Mouse (Mus musculus) stomach, embryonic 15.5 days (tissue): Measurements from ENCODE around the gene Ttpal. TPM values are rescaled to one million over a fixed set of nuclear protein-coding genes. Genes with fewer than 3 reads are reported as not detected.
"Not testable (repeated sequence)": the region's sequence is repeated elsewhere in the genome, so short reads cannot be mapped to it uniquely, and the experiment has no call there.

Experiments
- ATAC-seq: fragments of 200-750 bp; cut with Nextera tagmentation; 2 replicates; pipeline ENCODE4 v1.8.0; 2017; ENCODE audit warnings: low read depth, moderate number of reproducible peaks, moderate TSS enrichment; ENCODE audit not compliant: insufficient read depth, low FRiP score
- H3K27ac ChIP-seq: fragments of 300-500 bp; sonication (generic); 2 replicates; pipeline ENCODE4 v1.5.1; 2015; ENCODE audit warnings: mild to moderate bottlenecking, inconsistent platforms
- H3K27me3 ChIP-seq: fragments of 300-500 bp; sonication (generic); replicated peaks from 2 replicates; pipeline ENCODE4 v1.6.1; 2015; ENCODE audit warnings: inconsistent platforms
- H3K36me3 ChIP-seq: fragments of 300-500 bp; sonication (generic); 2 replicates; pipeline ENCODE4 v1.6.1; 2015; ENCODE audit warnings: inconsistent platforms
- H3K4me1 ChIP-seq: fragments of 300-500 bp; sonication (generic); 2 replicates; pipeline ENCODE4 v1.6.1; 2015; ENCODE audit warnings: inconsistent platforms
- H3K4me2 ChIP-seq: fragments of 300-500 bp; sonication (generic); 2 replicates; pipeline ENCODE4 v1.6.1; 2015; ENCODE audit warnings: mild to moderate bottlenecking, inconsistent platforms
- H3K4me3 ChIP-seq: fragments of 300-500 bp; sonication (generic); replicated peaks from 2 replicates; pipeline ENCODE4 v1.5.1; 2015; ENCODE audit warnings: inconsistent platforms
- H3K9ac ChIP-seq: fragments of 300-500 bp; sonication (generic); 2 replicates; pipeline ENCODE4 v1.6.1; 2015; ENCODE audit warnings: inconsistent platforms
- H3K9me3 ChIP-seq: fragments of 300-500 bp; sonication (generic); 2 replicates; pipeline ENCODE4 v1.6.1; 2016; ENCODE audit warnings: inconsistent platforms
- WGBS: fragments of 180-500 bp; shearing (Covaris S2); methylation state at CpG from one replicate; pipeline ENCODE4 v1.1.7; 2015; 5-methylcytosine and 5-hydroxymethylcytosine counted together
- polyA plus RNA-seq: library from polyadenylated mRNA; unstranded; fragments of >200 nt; fragmentation: Nextera tagmentation; extraction: Ambion mirVana; gene quantifications from 2 replicates; pipeline ENCODE4 v1.2.1, GENCODE M21; 2015

The Ttpal gene
- polyA plus RNA-seq, 1 experiment from 2014 or later = 26.2 TPM

DNA sequence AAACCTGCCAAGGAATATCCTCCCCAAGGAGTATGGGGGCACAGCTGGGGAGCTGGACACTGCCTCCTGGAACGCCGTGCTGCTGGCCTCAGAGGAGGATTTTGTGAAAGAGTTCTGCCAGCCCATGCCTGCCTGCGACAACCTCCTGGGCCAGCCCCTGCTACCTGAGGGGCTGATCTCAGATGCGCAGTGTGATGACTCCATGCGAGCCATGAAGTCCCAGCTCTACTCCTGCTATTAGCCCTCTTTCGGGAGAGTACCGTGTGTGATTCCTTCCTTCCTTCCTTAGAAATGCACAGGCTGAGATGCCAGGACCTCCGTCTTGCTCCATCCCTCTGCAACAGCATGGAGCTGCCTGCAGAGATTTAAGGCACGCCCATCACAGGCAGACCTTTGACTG, 13.3 kb downstream of the Ttpal start:
- ATAC-seq = no peak
- Histone ChIP-seq H3K27ac (no peak overlapping the region), H3K4me1 (no peaks in the 10 kb centered on the region), H3K9ac (no peak overlapping the region), H3K4me3 (no peak overlapping the region), H3K27me3 (no peaks in the 10 kb centered on the region), H3K4me2 (no peak overlapping the region), H3K36me3 (peaks cover 57% of the 10 kb centered on the region), H3K9me3 (no peaks in the 10 kb centered on the region)
- 91% methylated on average over 9 of the region's 9 CpGs for WGBS

DNA sequence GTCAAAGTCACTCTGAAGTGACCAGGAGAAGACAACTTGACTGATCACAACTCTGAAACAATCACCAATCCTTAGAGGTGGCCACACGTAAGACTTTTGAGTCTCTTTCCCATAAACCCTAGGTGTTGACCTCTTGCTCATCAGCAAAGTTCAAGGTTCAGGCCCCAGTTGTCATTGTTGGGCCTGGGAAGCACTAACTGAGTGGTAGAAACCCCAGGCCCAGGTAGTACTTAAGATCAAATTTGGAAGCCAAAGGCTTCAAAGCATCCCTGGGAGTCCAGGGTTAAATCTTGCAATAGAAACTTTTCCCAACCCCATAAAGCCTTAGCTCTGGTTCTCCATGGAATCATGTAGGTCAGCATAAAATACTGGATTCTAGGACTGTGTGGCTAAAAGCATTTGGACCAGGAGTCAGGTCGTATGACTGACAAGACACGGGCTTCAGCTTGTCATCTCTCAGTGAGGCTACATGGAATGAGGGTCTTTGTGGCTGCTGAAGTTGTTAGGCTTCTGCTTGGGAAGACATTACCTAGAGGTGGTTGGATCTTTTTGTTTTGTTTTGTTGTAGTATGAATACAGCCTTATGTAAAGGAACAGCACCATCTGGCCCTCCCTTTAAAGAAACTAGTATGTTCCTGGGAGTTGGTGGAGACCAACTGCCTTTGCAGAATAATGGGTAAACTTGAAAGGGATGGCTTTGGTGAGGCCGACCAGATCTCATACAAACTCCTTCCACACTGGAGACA, 14.0 kb downstream of the Ttpal start:
- no peak overlapping the region for H3K9ac ChIP-seq
- no peaks in the 10 kb centered on the region for H3K27me3 ChIP-seq
- whole genome bisulfite sequencing = 85% methylated on average over 4 of the region's 4 CpGs
- H3K4me1 ChIP-seq = no peaks in the 10 kb centered on the region
- H3K4me2 ChIP-seq = no peak overlapping the region
- H3K36me3 ChIP-seq = peaks cover 63% of the 10 kb centered on the region
- H3K27ac ChIP-seq = no peak overlapping the region
- ATAC-seq = no peak
- H3K4me3 ChIP-seq = no peak overlapping the region
- no peaks in the 10 kb centered on the region for H3K9me3 ChIP-seq

DNA sequence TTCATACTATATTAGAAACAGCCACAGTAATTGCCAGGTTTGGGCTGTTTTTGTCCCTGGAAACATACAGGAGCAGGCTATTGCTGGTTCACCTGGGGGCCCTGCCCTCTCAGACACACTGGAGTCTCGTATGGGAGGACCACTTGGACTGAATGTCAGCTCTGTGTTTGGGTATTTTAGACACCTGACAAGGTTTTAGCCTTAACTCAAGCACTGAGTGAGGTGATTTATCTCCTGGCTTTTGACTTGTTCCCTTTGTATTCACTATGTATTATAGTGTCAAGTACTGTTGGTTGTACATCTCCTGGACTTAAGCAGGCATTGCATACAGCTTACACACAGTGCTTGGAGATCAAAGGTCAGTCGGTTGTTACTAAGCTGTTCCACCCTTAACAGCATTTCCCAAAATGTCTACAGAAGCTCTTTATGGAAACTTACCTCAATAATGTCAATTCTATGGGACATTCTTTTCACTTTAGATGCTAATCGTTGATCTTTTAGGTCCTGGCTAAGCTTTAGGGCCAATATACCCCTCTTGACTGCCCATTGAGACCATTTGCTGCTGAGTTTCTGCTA, 14.6 kb downstream of the Ttpal start:
- Histone ChIP-seq H3K4me2 (no peak overlapping the region), H3K9me3 (no peaks in the 10 kb centered on the region), H3K4me1 (no peaks in the 10 kb centered on the region), H3K4me3 (no peak overlapping the region), H3K27me3 (no peaks in the 10 kb centered on the region), H3K36me3 (peaks cover 67% of the 10 kb centered on the region), H3K9ac (no peak overlapping the region), H3K27ac (no peak overlapping the region)
- no peak for ATAC-seq
- WGBS = 80% methylated on average over 3 of the region's 3 CpGs

DNA sequence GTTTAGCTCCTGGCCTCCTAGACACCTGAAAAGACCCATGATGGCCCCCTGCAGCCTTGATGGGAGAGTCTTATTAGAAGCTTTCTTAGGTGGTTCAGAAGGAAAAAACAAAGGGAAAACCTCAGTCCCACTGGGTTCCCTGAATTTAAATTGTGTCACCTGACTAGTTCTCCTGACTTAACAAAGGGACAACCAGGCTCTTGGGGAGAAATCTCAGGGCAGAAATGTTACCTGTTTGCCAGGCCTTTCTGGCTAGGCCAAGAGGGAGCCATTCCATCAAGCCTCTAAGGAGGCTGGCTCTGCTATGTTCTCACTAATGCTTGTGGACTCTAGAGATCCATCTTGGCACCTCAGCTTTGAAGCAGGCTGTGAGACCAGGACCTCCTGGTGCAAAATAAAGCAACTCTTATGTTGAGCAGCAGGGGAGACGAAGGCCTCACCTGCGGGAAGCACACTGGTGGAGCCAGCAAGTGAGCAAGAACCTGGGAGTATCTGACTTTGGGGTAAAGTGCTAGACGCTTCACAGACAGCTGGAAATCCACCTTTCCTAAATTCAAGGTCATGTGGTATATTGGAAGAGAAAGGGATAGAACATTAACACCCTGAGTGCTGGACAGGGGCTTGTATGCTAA, 15.2 kb downstream of the Ttpal start:
- Histone ChIP-seq H3K9me3 (no peaks in the 10 kb centered on the region), H3K9ac (no peak overlapping the region), H3K4me3 (no peak overlapping the region), H3K27ac (no peak overlapping the region), H3K27me3 (no peaks in the 10 kb centered on the region), H3K4me1 (no peaks in the 10 kb centered on the region), H3K4me2 (no peak overlapping the region), H3K36me3 (peaks cover 64% of the 10 kb centered on the region)
- ATAC-seq = no peak
- 78% methylated on average over 3 of the region's 3 CpGs for WGBS

DNA sequence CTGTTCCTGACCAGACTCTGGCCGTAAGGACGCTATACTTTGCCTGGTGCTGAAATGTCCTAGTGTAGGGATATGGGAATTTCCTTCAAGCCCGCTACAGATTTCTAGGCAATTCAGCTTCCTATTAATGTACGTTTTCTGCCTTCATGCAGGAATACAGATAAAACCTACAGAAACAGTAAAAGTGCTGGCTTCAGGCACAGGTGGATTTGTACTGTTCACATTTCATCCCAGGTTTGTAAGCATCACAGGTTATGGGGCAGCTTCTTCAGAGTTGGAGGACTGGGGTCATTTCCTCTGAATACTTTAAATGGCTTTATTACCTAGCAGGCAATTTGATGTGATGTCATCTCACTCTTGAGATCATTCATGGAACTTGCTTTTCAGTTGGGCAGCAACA, 15.8 kb downstream of the Ttpal start:
- Histone ChIP-seq H3K36me3 (peaks cover 62% of the 10 kb centered on the region), H3K9ac (no peak overlapping the region), H3K27ac (no peak overlapping the region), H3K4me1 (no peaks in the 10 kb centered on the region), H3K9me3 (no peaks in the 10 kb centered on the region), H3K27me3 (no peaks in the 10 kb centered on the region), H3K4me3 (no peak overlapping the region), H3K4me2 (no peak overlapping the region)
- WGBS = 88% methylated on average over 4 of the region's 4 CpGs
- ATAC-seq = no peak

DNA sequence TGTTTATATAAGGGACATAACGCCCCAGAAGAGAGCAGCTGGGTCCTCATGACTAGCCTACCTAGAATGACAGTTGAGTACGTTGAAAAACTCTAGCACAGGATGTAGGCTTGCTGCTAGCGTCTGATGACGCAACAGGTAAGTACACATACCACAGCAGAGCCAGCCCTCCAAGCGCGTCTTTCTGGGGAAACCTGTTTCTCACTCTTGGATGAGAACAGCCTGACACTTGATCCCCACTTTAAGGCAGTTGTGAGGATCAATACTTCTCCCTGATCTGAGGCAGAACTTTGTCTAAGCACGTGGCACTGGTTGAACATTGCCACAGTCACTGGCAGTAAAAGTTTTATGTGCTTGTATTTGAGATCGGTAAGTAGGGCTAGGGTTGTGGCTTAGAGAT, 18.3 kb downstream of the Ttpal start:
- H3K27ac ChIP-seq = no peak overlapping the region
- ATAC-seq = peak; percentile 61; the same call in 1 of the 2 replicates

DNA sequence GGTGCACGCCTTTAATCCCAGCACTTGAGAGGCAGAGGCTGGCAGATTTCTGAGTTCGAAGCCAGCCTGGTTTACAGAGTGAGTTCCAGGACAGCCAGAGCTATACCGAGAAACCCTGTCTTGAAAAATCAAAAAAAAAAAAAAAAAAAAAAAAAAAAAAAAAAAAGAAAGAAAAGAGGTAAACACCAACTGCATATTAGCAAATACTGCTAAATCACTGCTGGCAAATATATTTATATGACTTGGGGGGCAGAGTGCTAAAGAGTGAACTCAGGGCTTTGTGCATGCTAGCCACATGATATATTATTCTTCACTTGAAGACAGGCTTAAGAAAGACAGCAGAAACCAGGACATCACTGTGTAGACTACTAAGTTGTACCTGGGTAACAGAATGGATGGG, 19.3 kb downstream of the Ttpal start:
- not testable (repeated sequence) for H3K4me1 ChIP-seq, H3K4me2 ChIP-seq, H3K4me3 ChIP-seq, ATAC-seq, H3K27me3 ChIP-seq, H3K9me3 ChIP-seq, H3K27ac ChIP-seq, H3K9ac ChIP-seq
- H3K36me3 ChIP-seq = peaks cover 45% of the 10 kb centered on the region
- 93% methylated on average over 3 of the region's 3 CpGs for WGBS

More for the DNA sequence above, 18.3 kb downstream of the Ttpal start:
- no peaks in the 10 kb centered on the region for H3K27me3 ChIP-seq
- H3K4me1 ChIP-seq = no peaks in the 10 kb centered on the region
- H3K9me3 ChIP-seq = no peaks in the 10 kb centered on the region
- H3K9ac ChIP-seq = no peak overlapping the region
- H3K36me3 ChIP-seq = peaks cover 43% of the 10 kb centered on the region
- 65% methylated on average over 8 of the region's 8 CpGs for WGBS
- no peak overlapping the region for H3K4me2 ChIP-seq
- H3K4me3 ChIP-seq = no peak overlapping the region

DNA sequence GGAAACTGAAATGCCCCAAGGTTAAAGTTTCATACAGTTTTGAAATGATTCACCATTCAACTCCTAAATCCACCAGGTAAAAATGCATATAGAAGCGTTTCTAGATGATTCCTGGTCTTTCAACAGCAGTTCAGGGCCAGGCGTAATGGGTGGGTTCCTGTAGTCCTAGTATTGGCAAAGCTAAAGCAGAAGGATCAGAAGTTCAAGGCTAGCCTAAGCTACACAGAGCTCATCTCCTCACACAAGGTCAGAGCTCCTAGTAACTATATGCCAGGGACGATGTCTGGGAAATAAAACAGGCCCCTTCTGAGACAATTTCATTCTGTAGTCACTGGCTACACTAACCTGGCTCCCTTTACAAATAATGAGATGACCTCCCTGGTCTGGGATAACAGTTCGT, 29.1 kb downstream of the Ttpal start:
- H3K27ac ChIP-seq = no peak overlapping the region
- no peak overlapping the region for H3K9ac ChIP-seq
- no peaks in the 10 kb centered on the region for H3K4me1 ChIP-seq
- no peaks in the 10 kb centered on the region for H3K9me3 ChIP-seq
- no peak overlapping the region for H3K4me2 ChIP-seq
- 95% methylated on average over 4 of the region's 4 CpGs for WGBS
- peaks cover 56% of the 10 kb centered on the region for H3K36me3 ChIP-seq
- no peak for ATAC-seq
- no peaks in the 10 kb centered on the region for H3K27me3 ChIP-seq
- no peak overlapping the region for H3K4me3 ChIP-seq

DNA sequence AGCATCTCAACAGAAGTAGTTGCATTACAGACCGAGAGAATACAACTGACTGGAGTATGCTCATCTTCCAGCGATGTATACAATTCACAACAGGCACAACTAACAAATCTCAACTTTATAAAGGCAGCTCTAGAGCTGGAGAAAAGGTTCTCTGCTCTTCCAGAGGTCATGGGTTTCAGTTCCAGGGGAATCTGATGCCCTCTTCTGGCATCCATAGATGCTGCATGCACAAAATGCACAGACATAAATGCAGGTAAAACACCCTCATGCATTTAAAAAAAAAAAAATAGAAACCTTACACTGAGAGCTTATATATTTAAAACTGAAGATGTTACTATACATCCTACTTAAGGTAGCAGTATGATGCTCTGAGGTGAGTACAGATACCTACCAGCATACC, 29.6 kb downstream of the Ttpal start:
- 94% methylated on average over 2 of the region's 2 CpGs for WGBS
- Histone ChIP-seq H3K36me3 (peaks cover 51% of the 10 kb centered on the region), H3K27ac (no peak overlapping the region)

DNA sequence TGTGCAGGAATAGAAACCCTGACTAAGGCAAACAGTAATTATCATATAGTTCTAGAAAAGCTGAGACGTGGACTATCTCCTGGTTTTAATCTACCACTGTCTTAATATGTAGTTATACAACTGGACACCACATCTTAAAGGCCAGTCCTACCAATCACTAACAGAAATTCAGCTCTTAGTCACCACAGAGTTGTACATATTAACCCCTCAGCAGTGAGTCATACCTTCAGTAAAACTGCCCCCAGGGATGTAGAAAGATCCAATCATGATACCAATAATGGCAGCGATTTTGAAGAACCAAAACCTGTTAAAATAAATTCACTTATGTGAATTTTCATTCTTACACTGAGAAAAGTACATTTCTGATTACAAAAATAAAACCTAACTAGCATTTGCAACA, 32.1 kb downstream of the Ttpal start:
- H3K9ac ChIP-seq = no peak overlapping the region
- H3K9me3 ChIP-seq = no peaks in the 10 kb centered on the region
- H3K4me1 ChIP-seq = no peaks in the 10 kb centered on the region
- H3K36me3 ChIP-seq = peaks cover 37% of the 10 kb centered on the region
- no peaks in the 10 kb centered on the region for H3K27me3 ChIP-seq
- no peak for ATAC-seq
- H3K27ac ChIP-seq = no peak overlapping the region
- H3K4me3 ChIP-seq = no peak overlapping the region
- no peak overlapping the region for H3K4me2 ChIP-seq
- 89% methylated on average over 2 of the region's 2 CpGs for whole genome bisulfite sequencing

More for the DNA sequence above, 29.6 kb downstream of the Ttpal start:
- H3K4me3 ChIP-seq = no peak overlapping the region
- no peaks in the 10 kb centered on the region for H3K9me3 ChIP-seq
- no peak for ATAC-seq
- H3K4me1 ChIP-seq = no peaks in the 10 kb centered on the region
- no peak overlapping the region for H3K4me2 ChIP-seq
- no peaks in the 10 kb centered on the region for H3K27me3 ChIP-seq
- H3K9ac ChIP-seq = no peak overlapping the region

DNA sequence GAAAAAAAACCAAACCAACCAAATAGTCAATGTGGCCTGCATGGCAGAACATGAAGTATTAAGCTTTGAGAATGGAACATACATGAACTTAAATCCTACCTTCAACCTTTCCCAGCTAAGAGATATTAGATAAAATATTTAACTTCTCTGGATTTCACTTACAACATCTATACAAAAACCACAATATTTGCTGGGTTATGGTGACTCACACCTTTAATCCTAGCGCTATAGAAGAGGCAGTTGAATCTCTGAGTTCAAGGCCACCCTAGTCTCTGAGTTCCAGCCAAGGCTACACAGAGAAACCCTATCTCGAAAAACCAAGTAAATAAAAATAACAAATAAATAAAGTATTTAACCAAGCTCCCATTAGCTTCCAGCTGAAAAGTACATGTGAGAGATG, 33.9 kb downstream of the Ttpal start:
- ATAC-seq = no peak
- peaks cover 23% of the 10 kb centered on the region for H3K36me3 ChIP-seq
- no peak overlapping the region for H3K4me3 ChIP-seq
- H3K27ac ChIP-seq = no peak overlapping the region
- H3K9ac ChIP-seq = no peak overlapping the region
- no peaks in the 10 kb centered on the region for H3K9me3 ChIP-seq
- WGBS = 85% methylated on average over 2 of the region's 2 CpGs
- H3K4me2 ChIP-seq = no peak overlapping the region
- H3K27me3 ChIP-seq = no peaks in the 10 kb centered on the region
- 0 out of 2 replicates have a peak, but pooled peaks cover 5% of the 10 kb centered on the region for H3K4me1 ChIP-seq

DNA sequence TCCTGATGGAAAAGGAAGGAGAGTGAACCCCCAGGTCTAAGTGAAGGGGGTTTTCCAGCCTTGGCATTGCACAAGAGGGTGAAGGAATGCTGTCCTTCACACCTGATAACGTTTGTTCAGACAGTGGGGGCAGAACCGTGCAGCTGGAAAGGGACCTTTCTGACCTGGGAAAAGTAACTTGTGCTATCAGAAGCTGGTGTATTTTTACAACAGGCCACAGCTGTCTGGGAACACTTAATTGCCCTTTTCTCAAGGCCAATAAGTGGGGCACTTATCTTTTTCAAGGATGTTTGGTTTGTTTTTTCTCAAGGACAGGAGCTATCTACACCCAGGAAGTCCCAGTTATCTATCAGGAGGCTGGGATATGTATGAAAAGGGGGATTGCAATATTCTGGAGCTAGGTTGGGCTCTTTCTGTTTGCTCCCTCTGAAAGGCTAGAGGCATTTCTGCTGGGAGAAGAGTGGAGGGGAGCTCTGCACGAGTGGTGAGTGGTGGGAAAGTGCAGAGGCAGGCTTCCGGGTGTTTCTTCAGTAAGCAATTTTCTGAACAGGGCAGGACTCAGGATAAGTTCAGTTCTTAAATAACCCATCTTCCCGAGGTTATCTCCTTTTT, 35.6 kb downstream of the Ttpal start:
- H3K27ac ChIP-seq = peak overlapping the region; percentile 59; the same call in 1 of the 2 replicates
- no peak overlapping the region for H3K4me3 ChIP-seq
- no peak overlapping the region for H3K9ac ChIP-seq
- H3K9me3 ChIP-seq = no peaks in the 10 kb centered on the region
- H3K4me2 ChIP-seq = no peak overlapping the region
- 43% methylated on average over 5 of the region's 5 CpGs for WGBS
- H3K4me1 ChIP-seq = 0 out of 2 replicates have a peak, but pooled peaks cover 17% of the 10 kb centered on the region
- no peak; the same call in 1 of the 2 replicates for ATAC-seq
- peaks cover 8% of the 10 kb centered on the region; the same call in 1 of the 2 replicates for H3K36me3 ChIP-seq
- no peaks in the 10 kb centered on the region for H3K27me3 ChIP-seq
